Mouse (Mus musculus) thymus, postnatal 14 days (tissue): ENCODE data around the gene Exo1.
A peak's percentile ranks its signal among the peaks of the same experiment; 100 is the strongest.

Experiments used
- DNase-seq: peaks from one replicate; pipeline ENCODE4 v3.0.0; 2021

Exo1 gene

DNA sequence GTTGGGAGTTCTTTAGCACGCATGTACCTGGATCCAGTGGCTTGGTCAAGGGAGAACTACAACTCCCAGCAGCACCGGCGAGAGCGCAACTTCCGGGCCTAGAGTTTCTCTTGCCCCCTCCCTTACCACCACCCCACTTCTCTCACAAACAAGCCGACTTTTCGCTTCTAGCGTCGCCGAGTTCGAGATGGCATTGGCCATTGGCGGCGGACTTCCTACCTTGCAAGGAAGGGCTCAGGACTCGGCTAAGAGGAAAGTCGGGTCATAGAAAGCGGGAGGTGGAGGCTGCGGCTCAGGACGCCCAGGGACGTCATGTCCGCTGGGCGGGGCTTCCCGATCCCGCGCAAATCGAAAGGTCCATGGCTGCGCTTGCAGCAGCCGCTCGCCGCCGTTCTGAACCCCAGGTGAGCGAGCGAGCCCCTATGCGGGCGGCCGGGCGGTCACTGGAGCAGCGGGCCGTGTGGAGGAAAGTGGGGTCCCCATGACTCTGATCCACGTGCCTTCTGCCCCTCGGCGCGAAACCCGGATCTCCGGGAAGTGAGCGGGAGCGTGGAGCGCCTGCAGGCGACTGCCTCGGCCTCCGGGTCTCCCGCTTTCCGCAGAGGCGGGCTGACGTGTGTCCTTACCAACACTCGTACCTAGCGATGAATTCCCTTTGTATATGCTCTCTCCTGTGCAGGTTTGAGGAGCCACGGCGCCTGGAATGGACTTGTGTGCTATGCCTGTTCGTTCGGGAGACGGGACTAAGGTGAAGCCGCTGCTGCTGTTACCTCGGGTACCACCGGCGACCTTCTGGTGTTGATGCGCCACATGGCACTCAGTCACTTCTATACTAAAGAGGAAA lies at the start of gene Exo1:
Gene Exo1, plus strand, starts transcription at position 129 of the 844 bp plus-strand sequence.
- peak; percentile 90 for DNase-seq

GRCm38 (mm10) chr1:175855515-175855914 lies 24.9 kb upstream of the Exo1 start:
- no peak for DNase-seq

- DNase-seq = no peak
These were observed 13.3 kb upstream of the Exo1 start for GRCm38 (mm10) chr1:175867050-175867449.

DNA sequence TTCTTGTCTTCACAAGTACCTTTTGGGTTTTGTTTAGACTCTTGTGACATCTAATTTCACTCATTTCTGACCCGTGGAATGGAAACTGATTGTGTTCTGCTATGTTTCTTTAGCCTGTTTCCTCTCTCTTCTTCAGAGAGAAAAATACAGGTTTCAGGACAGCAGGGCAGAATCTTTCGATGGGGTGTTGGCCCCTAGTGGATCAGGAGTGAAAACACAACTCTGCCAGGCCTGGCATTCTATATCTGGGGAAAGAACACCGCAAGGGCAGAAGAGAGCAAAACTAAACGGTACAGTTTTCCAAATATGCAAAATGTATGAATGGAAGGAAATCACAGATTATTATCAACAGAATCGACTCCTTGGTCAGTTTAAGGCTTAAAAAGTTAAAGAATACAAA lies 12.8 kb upstream of the Exo1 start:
- DNase-seq = no peak

- DNase-seq = no peak
These were observed 9.7 kb upstream of the Exo1 start for GRCm38 (mm10) chr1:175870716-175871115.

DNA sequence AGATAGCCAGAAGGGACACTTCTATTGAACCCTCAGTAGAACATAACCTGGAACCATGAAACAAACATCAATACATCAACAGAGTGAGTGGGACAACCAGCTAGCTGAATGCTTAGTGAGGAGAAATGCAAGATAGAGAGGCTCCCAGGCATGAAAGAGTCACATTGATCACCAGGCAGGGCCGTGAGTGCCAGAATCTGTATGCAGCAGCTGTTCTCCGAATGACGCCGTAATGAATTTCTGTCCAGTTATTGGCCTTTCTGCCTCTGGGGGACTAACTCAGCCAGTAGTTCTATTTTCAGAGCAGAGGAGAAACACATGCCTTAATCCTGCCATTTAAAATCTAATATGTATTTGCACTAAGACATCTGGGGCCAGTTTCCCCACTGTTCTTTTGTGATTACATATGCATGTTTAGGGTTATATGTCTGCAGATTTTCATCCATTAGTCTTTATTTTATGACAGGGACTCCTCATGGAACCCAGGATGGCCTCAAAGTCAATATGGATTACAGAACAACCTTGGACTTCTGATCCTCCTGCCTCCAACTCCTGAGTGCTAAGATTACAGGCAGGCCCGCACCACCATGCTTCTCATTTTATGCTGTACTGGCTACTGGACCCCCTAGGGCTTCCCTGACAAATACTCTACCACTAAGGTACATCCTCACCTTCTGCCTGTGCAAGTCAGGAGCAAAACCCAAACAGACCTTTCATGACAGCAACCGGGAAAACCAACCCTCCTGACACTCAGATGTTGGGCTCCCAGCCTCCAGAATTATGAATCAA lies 8.2 kb upstream of the Exo1 start:
- DNase-seq = no peak

DNA sequence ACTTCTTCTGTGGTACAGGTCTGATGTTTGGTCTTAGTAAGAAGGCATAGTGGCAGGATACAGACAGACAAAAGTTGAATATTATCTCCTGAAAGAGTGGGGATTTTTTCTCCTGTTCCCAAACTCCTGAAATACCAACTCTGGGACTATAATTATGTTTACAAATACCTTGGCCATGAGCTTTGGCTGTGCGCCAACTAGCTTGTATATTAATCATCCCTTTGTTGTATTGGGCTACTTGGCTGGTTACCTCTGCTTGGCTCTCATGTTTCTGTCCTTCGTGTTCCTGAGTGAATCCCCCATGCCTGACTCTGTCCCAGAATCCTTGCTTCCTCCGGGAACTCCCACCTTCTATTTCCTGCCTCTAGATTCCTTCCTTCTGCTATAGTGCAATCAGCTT lies 3.0 kb downstream of the Exo1 start:
- no peak for DNase-seq

GRCm38 (mm10) chr1:175893263-175893662 lies 12.9 kb downstream of the Exo1 start:
- no peak for DNase-seq

GRCm38 (mm10) chr1:175893726-175894125 lies 13.3 kb downstream of the Exo1 start:
- DNase-seq = no peak

DNA sequence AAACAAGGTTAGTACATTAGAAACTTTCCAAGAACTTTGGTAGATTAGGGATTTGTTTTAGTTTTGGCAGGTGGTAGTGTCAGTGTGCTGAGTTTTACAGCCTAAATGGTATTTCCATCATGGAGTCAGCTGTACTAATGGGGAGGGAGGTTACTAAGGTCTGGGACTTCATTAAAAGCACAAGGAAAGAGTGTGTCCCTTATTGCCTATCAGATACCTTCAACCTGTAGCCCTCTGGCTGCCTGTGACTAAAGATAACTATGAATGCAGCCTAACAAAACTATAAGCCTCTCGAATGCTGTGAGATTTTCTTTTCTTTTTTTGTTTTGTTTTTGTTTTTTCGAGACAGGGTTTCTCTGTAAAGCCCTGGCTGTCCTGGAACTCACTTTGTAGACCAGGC lies 30.8 kb downstream of the Exo1 start:
- DNase-seq = no peak

- no peak for DNase-seq
These were observed 31.7 kb downstream of the Exo1 start for GRCm38 (mm10) chr1:175912038-175912437.

GRCm38 (mm10) chr1:175913728-175914303 lies 33.4 kb downstream of the Exo1 start:
- DNase-seq = no peak

GRCm38 (mm10) chr1:175920029-175920428 lies 39.6 kb downstream of the Exo1 start, which contains the start of gene Gm38100:
TSS of gene Gm38100 (plus strand) at chr1:175920329.
- no peak for DNase-seq

GRCm38 (mm10) chr1:175921091-175921490 lies 40.7 kb downstream of the Exo1 start:
- no peak for DNase-seq

GRCm38 (mm10) chr1:175923848-175924787 lies 43.7 kb downstream of the Exo1 start:
- peak; percentile 69 for DNase-seq

- no peak for DNase-seq
These were observed 51.0 kb downstream of the Exo1 start for GRCm38 (mm10) chr1:175931391-175931790.

- peak; percentile 23 for DNase-seq
These were observed 55.9 kb downstream of the Exo1 start for GRCm38 (mm10) chr1:175936282-175936737.

GRCm38 (mm10) chr1:175938731-175939130 lies 58.4 kb downstream of the Exo1 start:
- DNase-seq = no peak

GRCm38 (mm10) chr1:175943168-175943567 lies 62.8 kb downstream of the Exo1 start:
- DNase-seq = no peak

- DNase-seq = no peak
These were observed 66.4 kb downstream of the Exo1 start for GRCm38 (mm10) chr1:175946718-175947315.

DNA sequence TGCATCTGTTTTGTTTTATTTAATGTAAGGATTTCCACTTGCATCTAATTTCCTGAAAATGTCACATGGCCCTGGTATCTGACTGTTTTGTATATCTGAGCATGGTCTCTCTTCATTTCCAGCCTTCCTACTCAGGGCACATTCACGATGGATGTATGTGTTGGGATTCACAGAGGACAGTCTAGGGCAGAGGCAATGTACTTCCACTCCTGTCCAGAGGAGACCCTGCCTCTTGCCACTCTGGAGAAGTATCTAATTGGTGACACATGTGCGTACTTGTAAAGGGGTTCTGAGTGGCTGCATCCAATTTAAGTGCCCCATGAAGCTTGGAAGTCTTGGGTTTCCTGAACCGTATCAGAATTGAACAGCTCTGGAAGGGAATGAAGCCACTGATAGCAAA lies 70.0 kb downstream of the Exo1 start:
- DNase-seq = no peak

DNA sequence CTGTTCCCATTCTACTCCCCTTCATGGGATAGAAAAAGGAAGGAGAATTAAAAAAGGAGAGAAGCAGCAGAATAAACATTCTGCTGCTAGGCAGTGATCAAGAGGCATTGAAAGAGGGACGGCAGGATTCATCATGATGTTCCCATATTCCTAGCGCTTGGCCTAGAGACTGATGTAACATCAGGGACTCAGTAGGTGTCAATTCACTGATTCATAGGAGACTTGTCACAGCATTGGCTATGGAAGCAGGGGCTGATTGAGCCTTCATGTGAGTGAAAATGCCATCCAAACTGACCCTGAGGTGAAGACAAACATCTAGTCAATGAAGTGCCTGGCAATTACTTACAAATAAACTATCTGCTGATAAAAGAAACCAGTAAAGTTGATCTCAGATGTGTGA lies 70.5 kb downstream of the Exo1 start:
- DNase-seq = no peak
